Mouse (Mus musculus) hindbrain, embryonic 11.5 days (tissue): ENCODE measurements around the gene Col6a1. TPM values are rescaled to one million over a fixed set of nuclear protein-coding genes. Genes with fewer than 3 reads are reported as not detected.

Experiments used
- ATAC-seq: fragments of 200-750 bp; cut with Nextera tagmentation; 2 replicates; pipeline ENCODE4 v1.8.0; 2017; ENCODE audit warnings: mild to moderate bottlenecking, moderate TSS enrichment, moderate library complexity; ENCODE audit not compliant: low FRiP score
- DNase-seq: peaks from one replicate; pipeline ENCODE4 v3.0.0-alpha.2; 2015; ENCODE audit warnings: low spot score
- H3K27ac ChIP-seq: fragments of 300-500 bp; sonication (generic); 2 replicates; pipeline ENCODE4 v1.5.1; 2014; ENCODE audit warnings: mild to moderate bottlenecking, low read depth, low read length
- H3K27me3 ChIP-seq: fragments of 300-500 bp; sonication (generic); 2 replicates; pipeline ENCODE4 v1.6.1; 2014; ENCODE audit warnings: mild to moderate bottlenecking, low read length, moderate library complexity, mixed read lengths; ENCODE audit not compliant: control insufficient read depth, insufficient read depth
- H3K36me3 ChIP-seq: fragments of 300-500 bp; sonication (generic); 2 replicates; pipeline ENCODE4 v1.6.1; 2014; ENCODE audit warnings: mild to moderate bottlenecking, low read length, moderate library complexity, mixed read lengths; ENCODE audit not compliant: control insufficient read depth, insufficient read depth
- H3K4me1 ChIP-seq: fragments of 300-500 bp; sonication (generic); replicated peaks from 2 replicates; pipeline ENCODE4 v1.6.1; 2014; ENCODE audit warnings: low read length, mixed read lengths; ENCODE audit not compliant: control insufficient read depth, insufficient read depth
- H3K4me2 ChIP-seq: fragments of 300-500 bp; sonication (generic); replicated peaks from 2 replicates; pipeline ENCODE4 v1.6.1; 2014; ENCODE audit warnings: mild to moderate bottlenecking, low read depth, low read length
- H3K4me3 ChIP-seq: fragments of 300-500 bp; sonication (generic); 2 replicates; pipeline ENCODE4 v1.5.1; 2014; ENCODE audit warnings: low read depth, low read length
- H3K9ac ChIP-seq: fragments of 300-500 bp; sonication (generic); 2 replicates; pipeline ENCODE4 v1.6.1; 2014; ENCODE audit warnings: low read depth, low read length
- H3K9me3 ChIP-seq: fragments of 300-500 bp; sonication (generic); 2 replicates; pipeline ENCODE4 v1.6.1; 2016; ENCODE audit warnings: low read length; ENCODE audit not compliant: control insufficient read depth
- WGBS: fragments of 180-500 bp; shearing (Covaris S2); extraction: QIAGEN DNeasy Blood & Tissue Kit; methylation state at CpG from one replicate; pipeline ENCODE4 v1.1.7; 2014; 5-methylcytosine and 5-hydroxymethylcytosine counted together
- polyA plus RNA-seq: library from polyadenylated mRNA; unstranded; fragments of >200 nt; fragmentation: Nextera tagmentation; extraction: Ambion mirVana; gene quantifications from 2 replicates; pipeline ENCODE4 v1.2.1, GENCODE M21; 2014

Gene Col6a1
- polyA plus RNA-seq, 1 experiment from 2014 or later, result 16.7 TPM

GRCm38 (mm10) chr10:76667197-76667805 is 58.7 kb downstream of the Col6a1 start:
- Histone ChIP-seq H3K4me2 (no peak overlapping the region), H3K9me3 (no peaks in the 10 kb centered on the region), H3K27ac (no peak overlapping the region), H3K4me3 (no peak overlapping the region), H3K27me3 (no peaks in the 10 kb centered on the region), H3K9ac (no peak overlapping the region), H3K36me3 (no peaks in the 10 kb centered on the region), H3K4me1 (no peaks in the 10 kb centered on the region)
- ATAC-seq, result no peak
- 93% methylated on average over 1 of the region's 1 CpGs for WGBS
- DNase-seq, result no peak

- no peak overlapping the region for H3K4me2 ChIP-seq
- DNase-seq (no peak), ATAC-seq (no peak)
- no peaks in the 10 kb centered on the region for H3K27me3 ChIP-seq
- H3K9me3 ChIP-seq, result no peaks in the 10 kb centered on the region
- no peak overlapping the region for H3K4me3 ChIP-seq
- H3K4me1 ChIP-seq, result no peaks in the 10 kb centered on the region
- WGBS, result 94% methylated on average over 11 of the region's 11 CpGs
- H3K9ac ChIP-seq, result no peak overlapping the region
- no peaks in the 10 kb centered on the region for H3K36me3 ChIP-seq
- H3K27ac ChIP-seq, result no peak overlapping the region
These were observed 60.4 kb downstream of the Col6a1 start for GRCm38 (mm10) chr10:76665551-76665950.

- WGBS, result 82% methylated on average over 20 of the region's 20 CpGs
- no peaks in the 10 kb centered on the region for H3K9me3 ChIP-seq
- no peak overlapping the region for H3K27ac ChIP-seq
- H3K9ac ChIP-seq, result no peak overlapping the region
- H3K4me1 ChIP-seq, result no peaks in the 10 kb centered on the region
- ATAC-seq (no peak), DNase-seq (no peak)
- H3K36me3 ChIP-seq, result no peaks in the 10 kb centered on the region
- no peak overlapping the region for H3K4me2 ChIP-seq
- H3K27me3 ChIP-seq, result no peaks in the 10 kb centered on the region
- no peak overlapping the region for H3K4me3 ChIP-seq
These were observed 61.5 kb downstream of the Col6a1 start for GRCm38 (mm10) chr10:76664156-76665115.

Other genes with a start within 250 kb of the Col6a1 start
- gene Lss, start 194.6 kb downstream of the Col6a1 start, polyA plus RNA-seq, result 45.1 and 56.4 TPM in 2 replicates
- gene Spatc1l, start 163.9 kb downstream of the Col6a1 start, polyA plus RNA-seq, result 0.22 TPM in 1 of 2 replicates, not detected in the other
- not detected in 2 replicates for gene Ftcd, start 150.5 kb downstream of the Col6a1 start, polyA plus RNA-seq
- gene Col6a2, start 102.5 kb downstream of the Col6a1 start, polyA plus RNA-seq, result 12.6 and 13.3 TPM in 2 replicates
- 30.6 and 37.7 TPM in 2 replicates for gene Pcbp3, start 235.7 kb upstream of the Col6a1 start, polyA plus RNA-seq